Mouse (Mus musculus): ENCODE measurements around the gene Spred2. TPM values are rescaled to one million over a fixed set of nuclear protein-coding genes. Genes with fewer than 3 reads are reported as not detected.
A peak's percentile ranks its signal among the peaks of the same experiment; 100 is the strongest.

Gene Spred2
- total RNA-seq, 2 experiments from 2014 or later: 5.6 to 7.8 TPM

- no peak for TF ChIP-seq CTCF (IDR thresholded peaks at IDR 0.05)
- no peak for DNase-seq
- H3K4me3 ChIP-seq: no peak overlapping the region
- intact Hi-C loops (cut with DNase I): loop anchor here (5.0 kb wide), 2 partner anchors 34 to 59 kb away; no protein-coding TSS in a partner anchor
- H3K27ac ChIP-seq: no peak overlapping the region; the same call in 1 of the 2 replicates
Measured at GRCm38 (mm10) chr11:19928633-19929032, 4.5 kb downstream of the Spred2 start.

GRCm38 (mm10) chr11:19929087-19929865 lies 5.1 kb downstream of the Spred2 start:
- TF ChIP-seq CTCF (IDR thresholded peaks at IDR 0.05): no peak
- Histone ChIP-seq H3K27ac (peak overlapping the region; percentile 4), H3K4me3 (0 out of 2 replicates have a peak overlapping the region, but pooled peaks have one; percentile 11)
- intact Hi-C loops (cut with DNase I): loop anchor here (5.0 kb wide), 2 partner anchors 33 to 58 kb away; no protein-coding TSS in a partner anchor
- no peak for DNase-seq

DNA sequence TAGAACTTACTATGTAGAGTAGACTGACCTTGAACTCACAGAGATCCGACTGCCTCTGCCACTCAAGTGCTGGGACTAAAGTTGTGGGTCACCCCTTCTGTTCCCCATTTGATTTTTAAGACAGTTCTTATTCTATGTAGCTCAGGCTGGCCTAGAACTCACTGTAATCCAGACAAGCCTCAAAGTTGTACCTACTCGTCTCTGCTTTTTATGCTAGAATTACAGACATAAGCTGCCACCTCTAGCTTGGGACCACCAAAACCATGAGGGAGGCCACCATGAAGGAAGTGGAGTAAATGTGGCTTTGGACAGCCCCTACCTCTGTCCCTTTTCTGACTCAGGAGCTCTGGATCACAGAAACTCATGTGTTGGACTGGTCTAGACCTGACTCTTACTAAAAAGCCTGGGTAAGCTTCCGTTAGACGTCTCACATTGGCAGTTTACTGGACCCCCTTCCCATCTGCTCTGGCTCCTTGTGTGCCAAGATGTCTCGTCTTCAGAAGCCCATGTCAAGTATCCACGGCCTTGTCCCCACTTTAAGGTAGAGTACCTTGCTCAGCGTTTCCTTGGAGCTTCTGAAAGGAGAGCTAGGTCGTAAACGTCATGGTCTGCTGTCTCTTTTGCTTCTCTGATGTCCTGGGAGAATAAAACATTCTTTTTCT lies 7.5 kb downstream of the Spred2 start:
- DNase-seq: no peak
- Histone ChIP-seq H3K4me3 (no peak overlapping the region), H3K27ac (no peak overlapping the region)
- intact Hi-C loops (cut with DNase I): no loop called here
- TF ChIP-seq CTCF (IDR thresholded peaks at IDR 0.05): no peak

- intact Hi-C loops (cut with DNase I): no loop called here
- no peak for DNase-seq
- TF ChIP-seq CTCF (IDR thresholded peaks at IDR 0.05): no peak
Measured at GRCm38 (mm10) chr11:19932983-19933511, 8.9 kb downstream of the Spred2 start.

GRCm38 (mm10) chr11:19935524-19936354 lies 11.6 kb downstream of the Spred2 start:
- intact Hi-C loops (cut with DNase I): loop anchor here (5.0 kb wide), 1 partner anchor 37 kb away; no protein-coding TSS in a partner anchor
- no peak overlapping the region for H3K4me3 ChIP-seq

More at GRCm38 (mm10) chr11:19932983-19933511, 8.9 kb downstream of the Spred2 start:
- Histone ChIP-seq H3K4me3 (no peak overlapping the region), H3K27ac (no peak overlapping the region)

DNA sequence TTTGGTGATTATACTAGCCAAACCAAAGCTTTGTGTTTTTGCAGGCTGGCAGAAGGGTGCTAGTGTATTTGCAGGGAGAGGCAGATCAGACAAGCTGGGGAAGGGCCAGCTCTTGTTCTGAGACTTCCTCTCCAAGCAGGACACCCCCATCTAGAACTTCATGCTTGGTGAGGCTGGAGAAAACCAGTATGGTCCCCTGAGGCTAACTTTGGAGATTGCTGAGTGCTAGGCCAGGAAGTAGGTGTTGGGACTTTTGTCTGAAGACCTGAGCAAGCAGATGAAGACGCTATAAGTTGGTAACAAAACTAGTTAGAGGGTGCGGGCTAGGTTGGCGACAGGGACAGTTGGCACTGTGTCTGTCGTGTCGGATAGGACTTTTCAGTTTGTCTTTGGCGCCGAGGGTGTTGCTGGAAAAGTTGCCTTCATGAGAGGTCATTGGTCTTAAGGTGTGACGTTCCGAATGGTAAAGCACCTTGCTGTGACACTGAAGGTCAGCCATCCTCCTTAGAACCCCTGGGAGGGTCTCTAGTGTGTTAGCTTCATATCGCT lies 14.4 kb downstream of the Spred2 start:
- Histone ChIP-seq H3K4me3 (no peak overlapping the region), H3K27ac (peak overlapping the region; percentile 57; the same call in 1 of the 2 replicates)
- DNase-seq: no peak
- intact Hi-C loops (cut with DNase I): loop anchor here (5.0 kb wide), 1 partner anchor 34 kb away; no protein-coding TSS in a partner anchor
- TF ChIP-seq CTCF (IDR thresholded peaks at IDR 0.05): no peak

More at GRCm38 (mm10) chr11:19935524-19936354, 11.6 kb downstream of the Spred2 start:
- no peak overlapping the region for H3K27ac ChIP-seq
- DNase-seq: no peak
- no peak for TF ChIP-seq CTCF (IDR thresholded peaks at IDR 0.05)

GRCm38 (mm10) chr11:19939305-19939730 lies 15.1 kb downstream of the Spred2 start:
- peak; percentile 36 for DNase-seq
- intact Hi-C loops (cut with DNase I): loop anchor here (5.0 kb wide), 1 partner anchor 33 kb away; no protein-coding TSS in a partner anchor
- Histone ChIP-seq H3K27ac (peak overlapping the region; percentile 57), H3K4me3 (no peak overlapping the region)
- TF ChIP-seq CTCF (IDR thresholded peaks at IDR 0.05): no peak

- Histone ChIP-seq H3K27ac (peak overlapping the region; percentile 57; the same call in 1 of the 2 replicates), H3K4me3 (no peak overlapping the region)
- peak; percentile 10 for DNase-seq
- no peak for TF ChIP-seq CTCF (IDR thresholded peaks at IDR 0.05)
- intact Hi-C loops (cut with DNase I): loop anchor here (5.0 kb wide), 1 partner anchor 32 kb away; no protein-coding TSS in a partner anchor
Measured at GRCm38 (mm10) chr11:19939831-19940230, 15.7 kb downstream of the Spred2 start.

GRCm38 (mm10) chr11:19941156-19941777 lies 17.1 kb downstream of the Spred2 start:
- no peak for TF ChIP-seq CTCF (IDR thresholded peaks at IDR 0.05)

GRCm38 (mm10) chr11:19941978-19942377 lies 17.8 kb downstream of the Spred2 start:
- peak; percentile 11 for DNase-seq
- TF ChIP-seq CTCF (IDR thresholded peaks at IDR 0.05): no peak
- Histone ChIP-seq H3K27ac (0 out of 2 replicates have a peak overlapping the region, but pooled peaks have one; percentile 2), H3K4me3 (no peak overlapping the region)
- intact Hi-C loops (cut with DNase I): no loop called here

More at GRCm38 (mm10) chr11:19941156-19941777, 17.1 kb downstream of the Spred2 start:
- peak; percentile 9 for DNase-seq
- H3K4me3 ChIP-seq: no peak overlapping the region
- H3K27ac ChIP-seq: no peak overlapping the region
- intact Hi-C loops (cut with DNase I): no loop called here

DNA sequence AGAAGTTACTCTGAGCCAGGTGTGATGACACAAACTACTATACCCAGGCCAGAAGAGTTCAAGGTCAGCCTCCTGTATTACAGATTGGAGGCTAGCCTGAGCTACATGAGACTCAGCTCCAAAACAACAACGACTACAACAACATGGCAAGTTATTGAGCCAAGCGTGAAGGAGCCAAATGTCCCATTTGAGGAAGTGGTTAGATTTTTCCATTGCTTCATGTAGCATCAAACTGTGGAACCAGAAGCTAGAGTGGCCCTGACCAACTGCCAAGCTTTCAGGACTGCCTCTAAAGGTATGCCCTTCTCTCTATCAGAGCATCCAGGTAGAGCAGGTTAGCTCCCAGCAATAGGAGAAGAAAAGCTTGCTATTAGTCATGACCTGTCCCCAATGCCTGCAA lies 19.6 kb downstream of the Spred2 start:
- intact Hi-C loops (cut with DNase I): no loop called here
- TF ChIP-seq CTCF (IDR thresholded peaks at IDR 0.05): no peak
- H3K4me3 ChIP-seq: no peak overlapping the region
- DNase-seq: peak; percentile 2
- H3K27ac ChIP-seq: no peak overlapping the region
